Mouse (Mus musculus) retina, embryonic 14.5 days (tissue): ENCODE data around the gene Folr1.

Source experiments
- DNase-seq: peaks from one replicate; pipeline ENCODE4 v3.0.0-alpha.2; 2015; ENCODE audit warnings: low spot score

Folr1 gene

GRCm38 (mm10) chr7:101868241-101869162, 2.1 kb downstream of the Folr1 start:
- DNase-seq, result peak; percentile 46

GRCm38 (mm10) chr7:101867482-101867881, 3.1 kb downstream of the Folr1 start:
- no peak for DNase-seq

GRCm38 (mm10) chr7:101866491-101867265, 3.9 kb downstream of the Folr1 start:
- no peak for DNase-seq

- no peak for DNase-seq
These were observed 7.2 kb downstream of the Folr1 start, which contains the start of gene Anapc15 for GRCm38 (mm10) chr7:101863415-101863814. Anapc15 (plus strand) TSS chr7:101863715.

GRCm38 (mm10) chr7:101862291-101862690, 8.3 kb downstream of the Folr1 start:
- no peak for DNase-seq

- DNase-seq, result no peak
These were observed 9.6 kb downstream of the Folr1 start for GRCm38 (mm10) chr7:101860978-101861377.

- no peak for DNase-seq
These were observed 12.2 kb downstream of the Folr1 start for GRCm38 (mm10) chr7:101858362-101858761.

- no peak for DNase-seq
These were observed 13.5 kb downstream of the Folr1 start, which contains the start of gene Folr2 for GRCm38 (mm10) chr7:101857094-101857493. Folr2 (minus strand) TSS chr7:101857194.

GRCm38 (mm10) chr7:101853816-101854215, 16.8 kb downstream of the Folr1 start:
- no peak for DNase-seq

- no peak for DNase-seq
These were observed 17.7 kb downstream of the Folr1 start for GRCm38 (mm10) chr7:101852846-101853245.

GRCm38 (mm10) chr7:101851689-101852088, 18.9 kb downstream of the Folr1 start:
- DNase-seq, result no peak

GRCm38 (mm10) chr7:101847934-101848333, 22.7 kb downstream of the Folr1 start:
- no peak for DNase-seq

GRCm38 (mm10) chr7:101844186-101844585, 26.4 kb downstream of the Folr1 start:
- DNase-seq, result no peak

GRCm38 (mm10) chr7:101837606-101838471, 32.7 kb downstream of the Folr1 start, which contains the start of gene Inppl1:
Inppl1 (minus strand) TSS chr7:101838229.
- DNase-seq, result peak; percentile 89

- DNase-seq, result no peak
These were observed 33.4 kb downstream of the Folr1 start for GRCm38 (mm10) chr7:101837154-101837605.

- DNase-seq, result peak; percentile 76
These were observed 34.1 kb downstream of the Folr1 start for GRCm38 (mm10) chr7:101836271-101837153.

- DNase-seq, result no peak
These were observed 35.0 kb downstream of the Folr1 start for GRCm38 (mm10) chr7:101835457-101836109.

GRCm38 (mm10) chr7:101834903-101835302, 35.7 kb downstream of the Folr1 start:
- DNase-seq, result no peak

GRCm38 (mm10) chr7:101833916-101834584, 36.5 kb downstream of the Folr1 start:
- no peak for DNase-seq
